Mouse (Mus musculus): Measurements from ENCODE around the gene Smbd1.

- TF ChIP-seq CTCF (IDR thresholded peaks at IDR 0.05; ENCODE audit: low read depth), result no peak
- no peak for TF ChIP-seq EP300 (IDR thresholded peaks at IDR 0.05; ENCODE audit: low read depth)
These were observed 7.8 kb upstream of the Smbd1 start for GRCm38 (mm10) chr16:32818036-32818435.

Measured in heart, postnatal 0 days (tissue).